Mouse (Mus musculus): ENCODE data around the gene Terb1. TPM values are rescaled to one million over a fixed set of nuclear protein-coding genes. Genes with fewer than 3 reads are reported as not detected.
A peak's percentile ranks its signal among the peaks of the same experiment; 100 is the strongest.

Gene Terb1
- polyA plus RNA-seq, 1 experiment = not detected

DNA sequence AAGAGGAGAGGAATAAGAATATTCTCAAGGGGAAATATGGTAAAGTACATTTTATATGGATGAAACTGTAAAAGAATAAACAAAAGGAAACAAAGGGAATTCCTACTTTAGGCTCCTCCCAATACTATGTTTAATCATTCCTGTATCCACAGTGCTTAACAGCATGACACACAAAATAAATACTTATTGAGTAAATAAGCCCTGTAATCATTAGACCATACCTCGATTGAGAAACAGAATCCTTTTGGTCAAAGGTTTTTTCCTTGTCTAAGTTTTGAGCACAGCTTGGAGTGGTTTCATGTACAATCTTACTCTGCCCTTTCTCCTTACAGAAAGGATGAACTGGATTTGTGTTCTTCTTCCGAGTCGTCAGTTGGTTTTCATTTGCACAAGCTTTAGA is 37.2 kb downstream of the Terb1 start:
- H3K9me3 ChIP-seq = 0 out of 2 replicates have a peak, but pooled peaks cover 3% of the 10 kb centered on the region
- no peak overlapping the region for H3K4me3 ChIP-seq (replicated peaks)
- H3K27me3 ChIP-seq (replicated peaks) = peaks cover 2% of the 10 kb centered on the region
- H3K4me1 ChIP-seq = no peaks in the 10 kb centered on the region
- TF ChIP-seq FLI1 (IDR thresholded peaks at IDR 0.05; ENCODE audit: low read length) (no peak), GATA1 (IDR thresholded peaks at IDR 0.05; ENCODE audit: borderline replicate concordance, low read length) (no peak)
- no peaks in the 10 kb centered on the region for H3K36me3 ChIP-seq (replicated peaks; ENCODE audit: low read length)

DNA sequence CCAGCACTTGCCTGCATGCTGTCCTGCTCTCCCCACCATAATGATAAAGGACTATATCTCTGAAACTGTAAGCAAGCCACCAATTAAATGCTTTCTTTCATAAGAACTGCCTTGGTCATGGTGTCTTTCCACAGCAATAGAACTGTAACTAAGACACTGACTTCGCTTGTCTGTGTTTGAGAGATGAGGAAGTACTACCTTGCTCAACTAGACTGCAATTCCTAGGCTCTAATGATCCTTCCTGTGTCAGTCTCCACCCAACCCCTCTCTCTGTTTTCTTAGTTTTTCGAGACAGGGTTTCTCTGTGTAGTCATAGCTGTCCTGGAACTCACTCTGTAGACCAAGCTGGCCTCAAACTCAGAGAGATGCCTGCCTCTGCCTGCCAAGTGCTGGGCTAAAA is 42.2 kb downstream of the Terb1 start:
- TF ChIP-seq GATA1 (IDR thresholded peaks at IDR 0.05; ENCODE audit: borderline replicate concordance, low read length) = no peak
- no peak for TF ChIP-seq FLI1 (IDR thresholded peaks at IDR 0.05; ENCODE audit: low read length)
- Histone ChIP-seq H3K4me3 (replicated peaks) (no peak overlapping the region), H3K27me3 (replicated peaks) (no peaks in the 10 kb centered on the region)

DNA sequence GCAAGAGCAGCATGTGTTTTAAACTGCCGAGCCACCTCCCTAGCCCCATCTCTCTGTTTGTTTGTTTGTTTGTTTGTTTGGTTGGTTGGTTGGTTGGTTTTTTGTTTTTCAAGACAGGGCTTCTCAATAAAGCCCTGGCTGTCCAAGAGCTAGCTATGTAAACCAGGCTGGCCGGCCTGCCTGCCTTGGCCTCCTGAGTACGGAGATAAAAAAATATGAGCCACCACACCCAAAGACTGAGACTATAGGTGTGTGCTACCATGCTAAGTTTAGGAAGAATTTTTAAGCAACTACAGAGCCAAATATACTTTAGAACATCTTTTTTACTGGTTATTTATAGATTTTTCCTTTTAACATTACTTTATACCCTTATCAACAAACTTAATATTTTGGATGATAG is 57.5 kb downstream of the Terb1 start:
- Histone ChIP-seq H3K27me3 (replicated peaks) (peaks cover 5% of the 10 kb centered on the region), H3K9me3 (0 out of 2 replicates have a peak, but pooled peaks cover 3% of the 10 kb centered on the region), H3K36me3 (replicated peaks; ENCODE audit: low read length) (no peaks in the 10 kb centered on the region), H3K4me1 (0 out of 2 replicates have a peak, but pooled peaks cover 3% of the 10 kb centered on the region), H3K4me3 (replicated peaks) (no peak overlapping the region)
- TF ChIP-seq GATA1 (IDR thresholded peaks at IDR 0.05; ENCODE audit: borderline replicate concordance, low read length) = no peak
- no peak for TF ChIP-seq FLI1 (IDR thresholded peaks at IDR 0.05; ENCODE audit: low read length)

More for the DNA sequence above, 42.2 kb downstream of the Terb1 start:
- no peaks in the 10 kb centered on the region for H3K4me1 ChIP-seq
- H3K9me3 ChIP-seq = 0 out of 2 replicates have a peak, but pooled peaks cover 3% of the 10 kb centered on the region
- H3K36me3 ChIP-seq (replicated peaks; ENCODE audit: low read length) = no peaks in the 10 kb centered on the region

DNA sequence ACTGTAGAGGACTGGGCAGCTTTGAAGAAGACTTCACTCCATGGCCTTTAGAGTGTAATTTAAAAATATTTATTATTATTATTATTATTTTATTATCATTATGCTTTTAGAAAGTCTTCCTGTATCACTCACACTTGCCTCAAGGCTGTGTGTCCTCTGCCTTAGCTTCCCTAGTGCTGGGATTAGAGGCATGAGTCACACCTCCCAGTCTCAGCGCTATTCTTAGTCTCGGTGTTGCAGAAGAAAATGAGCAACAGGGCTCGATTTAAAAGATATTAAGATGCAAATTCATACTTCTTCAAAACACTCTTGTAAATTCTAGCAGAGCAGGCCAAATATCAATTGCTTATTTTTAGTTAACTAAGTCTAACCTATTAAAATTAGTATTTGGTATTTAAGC is 60.9 kb downstream of the Terb1 start:
- Histone ChIP-seq H3K36me3 (replicated peaks; ENCODE audit: low read length) (no peaks in the 10 kb centered on the region), H3K4me1 (no peaks in the 10 kb centered on the region), H3K27me3 (replicated peaks) (peaks cover 8% of the 10 kb centered on the region), H3K9me3 (no peaks in the 10 kb centered on the region), H3K4me3 (replicated peaks) (no peak overlapping the region)
- no peak for TF ChIP-seq GATA1 (IDR thresholded peaks at IDR 0.05; ENCODE audit: borderline replicate concordance, low read length)
- TF ChIP-seq FLI1 (IDR thresholded peaks at IDR 0.05; ENCODE audit: low read length) = no peak

DNA sequence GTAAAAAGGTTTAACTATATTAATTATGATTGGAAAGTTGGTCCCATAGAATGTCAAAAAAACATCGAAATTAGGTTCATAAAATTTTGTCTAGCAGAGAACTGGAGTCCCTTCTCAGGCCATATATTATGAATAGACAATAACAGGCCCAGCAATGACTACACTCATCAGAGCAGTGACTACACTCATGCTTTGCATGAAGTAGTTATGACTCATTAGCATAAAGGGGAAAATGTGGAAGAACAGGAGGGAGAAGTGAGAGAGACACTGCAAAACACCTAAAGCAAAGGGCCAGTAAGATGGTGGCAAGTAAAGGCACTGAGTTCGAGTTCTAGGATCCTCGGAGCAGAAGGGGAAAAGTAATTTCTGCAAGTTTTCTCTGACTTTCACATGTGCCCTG is 63.7 kb downstream of the Terb1 start:
- Histone ChIP-seq H3K9me3 (no peaks in the 10 kb centered on the region), H3K4me1 (peaks cover 17% of the 10 kb centered on the region), H3K27me3 (replicated peaks) (peaks cover 8% of the 10 kb centered on the region), H3K36me3 (replicated peaks; ENCODE audit: low read length) (peaks cover 3% of the 10 kb centered on the region), H3K4me3 (replicated peaks) (no peak overlapping the region)
- TF ChIP-seq GATA1 (IDR thresholded peaks at IDR 0.05; ENCODE audit: borderline replicate concordance, low read length) = no peak
- no peak for TF ChIP-seq FLI1 (IDR thresholded peaks at IDR 0.05; ENCODE audit: low read length)

DNA sequence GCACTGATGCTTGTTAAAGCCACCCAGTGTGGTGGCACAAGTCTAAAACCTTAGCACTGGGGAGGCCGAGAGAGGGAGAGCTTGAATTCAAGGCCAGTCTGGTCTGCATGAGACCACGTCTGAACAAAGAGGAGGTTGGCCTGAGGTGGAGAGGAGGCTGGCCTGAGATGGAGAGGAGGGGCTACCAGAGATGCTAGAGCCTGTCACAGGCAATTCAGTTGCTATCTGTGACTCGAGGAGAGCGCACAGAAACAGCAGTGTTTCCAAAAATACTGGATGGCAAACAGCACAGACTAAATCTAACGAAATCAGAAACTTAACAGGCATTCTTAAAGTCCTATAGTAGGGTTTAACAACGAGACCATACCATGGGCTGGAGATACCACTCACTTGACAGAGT is 64.5 kb downstream of the Terb1 start:
- Histone ChIP-seq H3K36me3 (replicated peaks; ENCODE audit: low read length) (peaks cover 10% of the 10 kb centered on the region), H3K9me3 (no peaks in the 10 kb centered on the region), H3K4me1 (peaks cover 25% of the 10 kb centered on the region), H3K27me3 (replicated peaks) (peaks cover 6% of the 10 kb centered on the region), H3K4me3 (replicated peaks) (no peak overlapping the region)
- TF ChIP-seq GATA1 (IDR thresholded peaks at IDR 0.05; ENCODE audit: borderline replicate concordance, low read length) (no peak), FLI1 (IDR thresholded peaks at IDR 0.05; ENCODE audit: low read length) (no peak)

DNA sequence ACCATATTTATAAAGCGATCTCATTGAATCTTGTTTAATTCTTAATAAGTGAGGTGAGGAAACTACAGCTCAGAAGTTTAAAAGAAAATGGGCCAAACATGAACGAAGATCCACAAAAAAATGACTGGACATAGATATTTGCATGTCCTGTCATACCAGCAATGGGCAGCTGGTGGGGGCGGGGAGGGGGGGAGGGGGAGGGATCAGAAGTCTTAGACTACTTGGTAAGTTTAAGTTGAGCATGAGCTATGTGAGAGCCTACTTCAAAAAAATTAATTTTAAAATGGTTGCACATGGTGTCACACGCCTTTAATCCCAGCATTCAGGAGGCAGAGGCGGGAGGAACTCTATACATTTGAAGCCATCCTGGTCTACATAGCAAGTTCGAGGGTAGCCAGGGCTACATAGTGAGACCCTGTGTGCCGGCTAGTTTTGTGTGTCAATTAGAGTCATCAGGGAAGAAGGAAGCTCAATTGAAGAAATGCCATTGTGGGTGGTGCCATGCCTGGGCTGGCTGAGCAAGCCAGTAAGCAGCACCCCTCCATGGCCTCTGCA is 66.5 kb downstream of the Terb1 start:
- H3K4me1 ChIP-seq = peaks cover 31% of the 10 kb centered on the region
- peaks cover 3% of the 10 kb centered on the region for H3K27me3 ChIP-seq (replicated peaks)
- TF ChIP-seq FLI1 (IDR thresholded peaks at IDR 0.05; ENCODE audit: low read length) (no peak), GATA1 (IDR thresholded peaks at IDR 0.05; ENCODE audit: borderline replicate concordance, low read length) (no peak)
- peak overlapping the region; percentile 93 for H3K4me3 ChIP-seq (replicated peaks)
- H3K36me3 ChIP-seq (replicated peaks; ENCODE audit: low read length) = peaks cover 31% of the 10 kb centered on the region
- no peaks in the 10 kb centered on the region for H3K9me3 ChIP-seq

DNA sequence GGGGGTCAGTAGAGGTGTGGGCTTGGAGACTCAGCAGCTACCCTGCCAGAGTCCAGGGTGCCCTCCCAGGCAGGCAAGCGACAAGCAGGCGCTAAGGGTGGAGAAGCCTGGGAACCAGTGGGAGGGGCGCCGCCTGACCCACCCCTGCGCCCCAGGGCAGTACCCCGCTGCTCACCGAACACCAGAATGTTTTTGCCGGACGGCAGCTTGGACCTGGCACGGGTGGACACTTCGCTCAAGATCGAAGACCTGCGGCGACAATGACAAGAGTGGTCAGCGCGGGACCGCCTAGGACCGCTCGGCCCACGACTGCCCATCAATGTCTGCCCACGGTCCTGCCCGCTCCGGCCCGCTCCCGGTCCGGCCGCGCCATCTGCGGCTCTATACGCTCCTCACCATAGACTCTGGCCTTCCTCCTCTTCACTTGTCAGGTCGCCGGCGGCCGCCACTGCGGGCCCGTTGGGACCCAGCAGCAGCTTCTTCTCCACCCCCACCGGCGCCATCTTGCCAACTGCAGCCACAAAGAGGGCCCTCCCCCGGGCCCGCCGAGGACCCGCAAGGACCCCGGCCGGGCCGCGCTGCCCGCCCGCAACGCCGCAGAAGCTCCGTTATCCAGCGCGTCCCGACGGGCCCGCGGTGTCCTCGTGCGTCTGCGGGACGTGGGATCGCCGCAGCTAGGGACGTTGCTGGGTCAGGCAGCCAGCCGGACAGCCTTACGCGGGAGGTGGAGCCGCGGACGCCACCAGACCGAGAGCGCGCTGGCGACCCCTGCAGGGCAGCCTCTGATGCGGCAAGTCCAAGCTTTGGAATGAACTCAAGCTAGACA is 67.2 kb downstream of the Terb1 start, which contains the start of gene Dync1li2:
Gene Dync1li2 (minus strand): TSS at position 749 of the 826 bp plus-strand sequence.
- no peak for TF ChIP-seq FLI1 (IDR thresholded peaks at IDR 0.05; ENCODE audit: low read length)
- no peaks in the 10 kb centered on the region for H3K9me3 ChIP-seq
- peaks cover 31% of the 10 kb centered on the region for H3K4me1 ChIP-seq
- H3K27me3 ChIP-seq (replicated peaks) = peaks cover 3% of the 10 kb centered on the region
- peaks cover 38% of the 10 kb centered on the region for H3K36me3 ChIP-seq (replicated peaks; ENCODE audit: low read length)
- H3K4me3 ChIP-seq (replicated peaks) = peak within 1 kb of the TSS; percentile 93

DNA sequence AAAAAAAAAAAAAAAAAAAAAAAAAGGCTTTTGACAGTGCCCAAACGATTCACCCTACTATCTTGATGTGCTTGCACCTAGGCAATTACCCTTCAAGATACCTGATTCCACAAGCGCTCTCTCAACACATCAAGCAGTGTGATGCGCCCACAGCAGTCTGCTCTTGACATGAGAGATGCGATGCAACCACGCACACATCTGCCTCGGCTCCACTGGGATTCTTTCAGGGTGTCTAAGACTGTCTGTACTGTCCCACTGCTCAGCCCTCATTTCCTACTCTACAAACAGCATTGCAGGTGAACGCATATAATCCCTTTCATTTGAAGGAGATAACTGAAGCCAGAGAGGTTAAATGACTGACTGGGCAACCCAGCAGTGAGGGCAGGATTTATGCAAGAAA is 68.1 kb downstream of the Terb1 start:
- Histone ChIP-seq H3K27me3 (replicated peaks) (peaks cover 2% of the 10 kb centered on the region), H3K36me3 (replicated peaks; ENCODE audit: low read length) (peaks cover 47% of the 10 kb centered on the region), H3K4me3 (replicated peaks) (peak overlapping the region; percentile 93), H3K9me3 (no peaks in the 10 kb centered on the region), H3K4me1 (peaks cover 31% of the 10 kb centered on the region)
- TF ChIP-seq GATA1 (IDR thresholded peaks at IDR 0.05; ENCODE audit: borderline replicate concordance, low read length) (no peak), FLI1 (IDR thresholded peaks at IDR 0.05; ENCODE audit: low read length) (no peak)

DNA sequence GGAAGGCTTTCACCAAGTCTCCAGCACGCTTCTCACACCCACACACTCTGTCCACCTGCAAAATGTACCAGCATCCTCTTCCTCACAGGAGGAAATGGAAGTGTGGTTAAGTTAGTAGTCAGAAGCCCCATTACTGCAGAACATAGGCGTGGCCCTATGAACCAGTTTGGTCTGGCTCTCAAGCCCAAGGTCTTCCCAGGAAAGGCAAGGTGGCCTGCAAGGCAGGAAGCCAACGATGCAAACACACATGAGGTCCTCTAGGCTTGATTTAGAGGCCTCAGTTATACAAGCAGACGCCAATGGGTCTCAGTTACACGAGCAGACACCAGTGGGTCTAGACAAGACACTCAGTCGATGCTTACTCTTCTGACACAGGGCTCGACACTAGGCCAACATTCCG is 70.2 kb downstream of the Terb1 start:
- Histone ChIP-seq H3K4me3 (replicated peaks) (no peak overlapping the region), H3K9me3 (no peaks in the 10 kb centered on the region), H3K36me3 (replicated peaks; ENCODE audit: low read length) (peaks cover 68% of the 10 kb centered on the region), H3K4me1 (peaks cover 46% of the 10 kb centered on the region), H3K27me3 (replicated peaks) (no peaks in the 10 kb centered on the region)
- TF ChIP-seq GATA1 (IDR thresholded peaks at IDR 0.05; ENCODE audit: borderline replicate concordance, low read length) = no peak
- no peak for TF ChIP-seq FLI1 (IDR thresholded peaks at IDR 0.05; ENCODE audit: low read length)

All from megakaryocyte, embryonic 14.5 days (primary cell).